19 mouse cellular contexts compared by ENCODE assay signal in genomic region chr8:123389026-123389425, GRCm38 (mm10). TPM values are rescaled to one million over a fixed set of nuclear protein-coding genes. Genes with fewer than 3 reads are reported as not detected.
DNase-seq lines count a peak whose midpoint lies in the region; ATAC-seq and TF ChIP-seq lines count a peak whose summit lies in the region.
"Had no signal": no experiment of that assay in that cellular context is flagged by ENCODE, and none has a peak within 500 bp of the region (broad histone marks: within the 10 kb centered on the region; RNA-seq: fewer than 3 reads in every experiment).

No protein-coding gene starts in this region.

- peak; percentile 66; the same call in 1 of the 2 replicates for ATAC-seq in cerebellum, adult (ENCODE audit: insufficient number of reproducible peaks, low FRiP score, low TSS enrichment)
- peak; percentile 47 for ATAC-seq in stomach, postnatal 0 days (ENCODE audit: low FRiP score, low TSS enrichment)
- ATAC-seq: forebrain, postnatal 0 days; intestine, embryonic 15.5 days; Patski had no signal

- H3K4me2 ChIP-seq in stomach, postnatal 0 days (replicated peaks; ENCODE audit: low read depth) = no peak overlapping the region
- H3K4me2 ChIP-seq: heart, embryonic 11.5 days; intestine, embryonic 15.5 days; limb, embryonic 12.5 days had no signal

- no peaks in the 10 kb centered on the region for H3K9me3 ChIP-seq in stomach, postnatal 0 days (ENCODE audit: control insufficient read depth, low read length)
- H3K9me3 ChIP-seq: intestine, embryonic 15.5 days; limb, embryonic 12.5 days; midbrain, embryonic 10.5 days had no signal

- no peak for TF ChIP-seq CTCF in stomach, postnatal 0 days (IDR thresholded peaks at IDR 0.05; ENCODE audit: low read depth)

- H3K9ac ChIP-seq in stomach, postnatal 0 days (ENCODE audit: low read length) = no peak overlapping the region
- H3K9ac ChIP-seq: forebrain, postnatal 0 days; intestine, embryonic 15.5 days; limb, embryonic 12.5 days had no signal

- TF ChIP-seq EP300 in stomach, postnatal 0 days (optimal IDR thresholded peaks at IDR 0.05) = no peak

- no peak overlapping the region for H3K4me3 ChIP-seq in stomach, postnatal 0 days (ENCODE audit: low read depth, low read length)
- H3K4me3 ChIP-seq: intestine, embryonic 15.5 days; limb, embryonic 12.5 days; midbrain, embryonic 10.5 days; myocyte had no signal

- H3K27ac ChIP-seq in stomach, postnatal 0 days (replicated peaks) = 0 out of 2 replicates have a peak overlapping the region, but pooled peaks have one; percentile 13
- H3K27ac ChIP-seq: intestine, embryonic 15.5 days; limb, embryonic 12.5 days; midbrain, embryonic 10.5 days had no signal

- WGBS in stomach, postnatal 0 days = 90% methylated on average over 7 of the region's 7 CpGs

- DNase-seq in cerebellum, postnatal 4 days (ENCODE audit: low spot score in 2 of 2) = no peak
- DNase-seq in lung, adult 18-20 months = peak; percentile 61 to 75
- DNase-seq in lung, postnatal 4 days = no peak
- DNase-seq in kidney, adult 9 months = peak; percentile 38
- DNase-seq in stomach, postnatal 0 days (ENCODE audit: low spot score) = peak; percentile 58
- DNase-seq in thymus, postnatal 0 days (ENCODE audit: low spot score) = no peak
- DNase-seq in B cell, adult 2 months = no peak
- DNase-seq: forebrain, postnatal 0 days; gastrocnemius, postnatal 25 days; layer of hippocampus, postnatal 36 days; thymus, adult 18-20 months had no signal

- H3K36me3 ChIP-seq in stomach, postnatal 0 days (ENCODE audit: control insufficient read depth, insufficient read depth, low read length) = peaks cover 33% of the 10 kb centered on the region

- H3K4me1 ChIP-seq in stomach, postnatal 0 days (replicated peaks; ENCODE audit: control insufficient read depth, insufficient read depth) = no peaks in the 10 kb centered on the region
- H3K4me1 ChIP-seq: intestine, embryonic 15.5 days; limb, embryonic 12.5 days; midbrain, embryonic 10.5 days had no signal

- no peaks in the 10 kb centered on the region for H3K27me3 ChIP-seq in stomach, postnatal 0 days (ENCODE audit: control insufficient read depth, insufficient read depth, low read length)
- H3K27me3 ChIP-seq: intestine, embryonic 15.5 days; limb, embryonic 12.5 days; Patski had no signal

RNA-seq across cellular contexts. Expression of gene Tcf25, which starts 15.5 kb away (rescaled TPM):
- 133 and 146 TPM in 2 replicates for polyA plus RNA-seq in stomach, postnatal 0 days (2015; fragmentation: Nextera tagmentation; extraction: Ambion mirVana)
- 155 and 165 TPM in 2 replicates for polyA plus RNA-seq in thymus, postnatal 0 days (2015; fragmentation: Nextera tagmentation; extraction: Ambion mirVana)

RNA-seq across cellular contexts. Expression of gene Mc1r, which starts 17.9 kb away (rescaled TPM):
- 0.05 TPM in 1 of 2 replicates, not detected in the other for polyA plus RNA-seq in stomach, postnatal 0 days (2015; fragmentation: Nextera tagmentation; extraction: Ambion mirVana)
- 0.28 and 0.56 TPM in 2 replicates for polyA plus RNA-seq in thymus, postnatal 0 days (2015; fragmentation: Nextera tagmentation; extraction: Ambion mirVana)
- polyA plus RNA-seq: heart, embryonic 11.5 days; limb, embryonic 12.5 days; liver, embryonic 16.5 days had no signal

RNA-seq across cellular contexts. Expression of gene Tubb3, which starts 22.2 kb away (rescaled TPM):
- polyA plus RNA-seq in stomach, postnatal 0 days (2015; fragmentation: Nextera tagmentation; extraction: Ambion mirVana) = 24.4 and 24.7 TPM in 2 replicates
- polyA plus RNA-seq in thymus, postnatal 0 days (2015; fragmentation: Nextera tagmentation; extraction: Ambion mirVana) = 11.9 and 16.3 TPM in 2 replicates

RNA-seq across cellular contexts. Expression of gene Def8, which starts 34.3 kb away (rescaled TPM):
- 20.6 and 22.5 TPM in 2 replicates for polyA plus RNA-seq in stomach, postnatal 0 days (2015; fragmentation: Nextera tagmentation; extraction: Ambion mirVana)
- 21.3 and 24.0 TPM in 2 replicates for polyA plus RNA-seq in thymus, postnatal 0 days (2015; fragmentation: Nextera tagmentation; extraction: Ambion mirVana)

RNA-seq across cellular contexts. Expression of gene Spire2, which starts 56.5 kb away (rescaled TPM):
- polyA plus RNA-seq in stomach, postnatal 0 days (2015; fragmentation: Nextera tagmentation; extraction: Ambion mirVana) = 12.4 and 13.1 TPM in 2 replicates
- 1.3 and 1.4 TPM in 2 replicates for polyA plus RNA-seq in thymus, postnatal 0 days (2015; fragmentation: Nextera tagmentation; extraction: Ambion mirVana)

Comparison
In these comparisons a context has a peak if more than half of its experiments do, and no peak if none do; other contexts are left out.
1. DNase-seq: peak in lung, adult 18-20 months (2 of 2), kidney, adult 9 months (single experiment) and stomach, postnatal 0 days (single experiment); none in cerebellum, postnatal 4 days (0 of 2), lung, postnatal 4 days (0 of 2), thymus, postnatal 0 days (single experiment) and B cell, adult 2 months (0 of 2).